Mouse (Mus musculus) bone marrow macrophage, adult 2 months (primary cell): ENCODE results near the gene Necap1.

Source experiments
- CTCF ChIP-seq: IDR thresholded peaks from 2 replicates; pipeline ENCODE4 v1.5.1; 2012; ENCODE audit warnings: low read depth, mild to moderate bottlenecking, low read length, moderate library complexity
- POLR2A ChIP-seq: IDR thresholded peaks from 2 replicates; pipeline ENCODE4 v1.6.1; 2012; ENCODE audit warnings: mild to moderate bottlenecking, low read depth, low read length, borderline replicate concordance

GRCm38 (mm10) chr6:122881287-122881686 is 7.0 kb downstream of the Necap1 start:
- TF ChIP-seq CTCF (no peak), POLR2A (no peak)
